ENCODE assay signal across 8 mouse cellular contexts in the genomic region with DNA sequence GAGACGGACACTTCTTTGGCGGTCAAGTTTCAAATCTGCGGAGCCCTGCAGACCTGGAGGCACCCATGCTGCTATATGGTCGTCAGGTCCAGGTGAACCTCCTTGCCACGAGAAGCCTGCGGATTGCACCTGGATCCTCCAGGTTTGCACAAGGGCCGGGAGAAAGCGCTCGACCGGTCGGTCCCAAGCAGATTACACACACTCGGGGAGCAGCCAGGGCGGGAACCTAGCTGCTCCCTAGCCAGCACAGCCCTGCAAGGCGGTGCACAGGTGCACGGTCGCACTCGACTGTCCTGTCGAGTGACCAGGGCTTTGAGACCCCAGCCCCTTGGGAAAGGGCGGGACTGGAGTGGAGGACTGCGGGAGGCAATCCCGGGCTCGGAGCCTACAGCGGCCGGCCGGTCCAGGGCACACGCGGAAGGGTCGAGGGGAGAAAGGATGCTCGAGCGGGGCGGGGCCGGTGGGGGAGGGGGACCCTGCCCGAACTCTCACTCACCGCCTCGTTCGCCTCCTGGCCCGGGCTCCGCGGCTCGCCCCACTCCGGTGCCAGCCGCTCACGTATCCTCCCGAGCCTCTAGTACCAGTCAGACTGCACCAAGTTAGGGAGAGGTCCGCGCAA. TPM values are rescaled to one million over a fixed set of nuclear protein-coding genes. Genes with fewer than 3 reads are reported as not detected.
A peak's percentile ranks its signal among the peaks of the same experiment; 100 is the strongest.
DNase-seq lines count a peak whose midpoint lies in the region; ATAC-seq and TF ChIP-seq lines count a peak whose summit lies in the region.

No protein-coding gene starts in this region.

- DNase-seq in cerebellum, adult 2 months, result peak; percentile 48 to 62
- DNase-seq in cerebellum, postnatal 14 days, result no peak
- DNase-seq in thymus, adult 2 months, result no peak
- no peak for DNase-seq in thymus, postnatal 4 days
- DNase-seq in forebrain, embryonic 11.5 days (ENCODE audit: low spot score), result no peak

- peak overlapping the region; percentile 79 for H3K9ac ChIP-seq in forebrain, embryonic 11.5 days (ENCODE audit: low read length)
- H3K9ac ChIP-seq in kidney, embryonic 16.5 days (replicated peaks; ENCODE audit: low read length), result peak overlapping the region; percentile 94
- peak overlapping the region; percentile 94 for H3K9ac ChIP-seq in midbrain, embryonic 13.5 days (replicated peaks)

- under 1% methylated on average over 44 of the region's 46 CpGs for WGBS in cerebellum, adult 2 months
- under 1% methylated on average over 46 of the region's 46 CpGs for WGBS in thymus, adult 2 months
- WGBS in forebrain, embryonic 11.5 days, result under 1% methylated on average over 40 of the region's 46 CpGs
- WGBS in kidney, embryonic 16.5 days, result 0% methylated on average over 27 of the region's 46 CpGs
- under 1% methylated on average over 46 of the region's 46 CpGs for WGBS in midbrain, embryonic 13.5 days

- H3K27me3 ChIP-seq in cerebellum, adult 2 months (ENCODE audit: control insufficient read depth, insufficient read depth, low read length), result no peaks in the 10 kb centered on the region
- H3K27me3 ChIP-seq in thymus, adult 2 months (ENCODE audit: control insufficient read depth, insufficient read depth, low read length), result no peaks in the 10 kb centered on the region
- H3K27me3 ChIP-seq in forebrain, embryonic 11.5 days (ENCODE audit: control insufficient read depth, insufficient read depth, low read length), result no peaks in the 10 kb centered on the region
- H3K27me3 ChIP-seq in kidney, embryonic 16.5 days (ENCODE audit: insufficient read depth, low read length), result no peaks in the 10 kb centered on the region
- no peaks in the 10 kb centered on the region for H3K27me3 ChIP-seq in midbrain, embryonic 13.5 days

- ATAC-seq in forebrain, embryonic 11.5 days (replicated peaks; ENCODE audit: low FRiP score), result peak; percentile 72
- ATAC-seq in kidney, embryonic 16.5 days (ENCODE audit: low FRiP score, low TSS enrichment), result no peak
- ATAC-seq in midbrain, embryonic 13.5 days, result no peak
- ATAC-seq in inflammation-experienced regulatory T-cells, adult 6 months, result no peak

- peak overlapping the region; percentile 82 for H3K4me3 ChIP-seq in cerebellum, adult 2 months (replicated peaks; ENCODE audit: insufficient read depth, low read depth, low read length)
- peak overlapping the region; percentile 89 for H3K4me3 ChIP-seq in thymus, adult 2 months (ENCODE audit: control insufficient read depth, insufficient read depth, low read length)
- H3K4me3 ChIP-seq in forebrain, embryonic 11.5 days (ENCODE audit: low read depth, low read length), result peak overlapping the region; percentile 67
- H3K4me3 ChIP-seq in kidney, embryonic 16.5 days (ENCODE audit: low read length), result peak overlapping the region; percentile 98
- H3K4me3 ChIP-seq in midbrain, embryonic 13.5 days (replicated peaks), result peak overlapping the region; percentile 96

- peak overlapping the region; percentile 72 for H3K4me2 ChIP-seq in forebrain, embryonic 11.5 days (ENCODE audit: low read depth, low read length, severe bottlenecking)
- H3K4me2 ChIP-seq in kidney, embryonic 16.5 days (replicated peaks; ENCODE audit: low read depth, low read length), result peak overlapping the region; percentile 95
- peak overlapping the region; percentile 68 for H3K4me2 ChIP-seq in midbrain, embryonic 13.5 days (replicated peaks)

- H3K27ac ChIP-seq in cerebellum, adult 2 months (ENCODE audit: insufficient read depth, low read length), result no peak overlapping the region
- H3K27ac ChIP-seq in thymus, adult 2 months (ENCODE audit: control insufficient read depth, insufficient read depth, low read length), result no peak overlapping the region
- peak overlapping the region; percentile 62; the same call in 1 of the 2 replicates for H3K27ac ChIP-seq in forebrain, embryonic 11.5 days (ENCODE audit: low read depth, low read length)
- peak overlapping the region; percentile 70; the same call in 1 of the 2 replicates for H3K27ac ChIP-seq in kidney, embryonic 16.5 days (ENCODE audit: low read length)
- H3K27ac ChIP-seq in midbrain, embryonic 13.5 days, result peak overlapping the region; percentile 83

- TF ChIP-seq CTCF in cerebellum, adult 2 months (IDR thresholded peaks at IDR 0.05; ENCODE audit: borderline replicate concordance, insufficient read depth, low read depth, low read length), result no peak
- no peak for TF ChIP-seq CTCF in thymus, adult 2 months (IDR thresholded peaks at IDR 0.05; ENCODE audit: borderline replicate concordance, control insufficient read depth, extremely low read depth, insufficient read depth, low read length, poor library complexity)

- TF ChIP-seq POLR2A in cerebellum, adult 2 months (IDR thresholded peaks at IDR 0.05; ENCODE audit: borderline replicate concordance, insufficient read depth, low read length), result no peak
- TF ChIP-seq POLR2A in thymus, adult 2 months (IDR thresholded peaks at IDR 0.05; ENCODE audit: control insufficient read depth, extremely low read depth, insufficient read depth, low read length, poor library complexity), result no peak

- no peaks in the 10 kb centered on the region for H3K9me3 ChIP-seq in forebrain, embryonic 11.5 days (ENCODE audit: control insufficient read depth, low read length)
- no peaks in the 10 kb centered on the region for H3K9me3 ChIP-seq in kidney, embryonic 16.5 days (ENCODE audit: low read length)
- no peaks in the 10 kb centered on the region for H3K9me3 ChIP-seq in midbrain, embryonic 13.5 days

- peaks cover 4% of the 10 kb centered on the region; the same call in 1 of the 2 replicates for H3K4me1 ChIP-seq in cerebellum, adult 2 months (ENCODE audit: control insufficient read depth, insufficient read depth, low read length)
- peaks cover 7% of the 10 kb centered on the region for H3K4me1 ChIP-seq in thymus, adult 2 months (replicated peaks; ENCODE audit: control insufficient read depth, insufficient read depth, low read length)
- H3K4me1 ChIP-seq in forebrain, embryonic 11.5 days (replicated peaks; ENCODE audit: control insufficient read depth, insufficient read depth, low read length), result no peaks in the 10 kb centered on the region; the same call in 1 of the 2 replicates
- H3K4me1 ChIP-seq in kidney, embryonic 16.5 days (ENCODE audit: insufficient read depth, low read length), result peaks cover 27% of the 10 kb centered on the region
- peaks cover 20% of the 10 kb centered on the region for H3K4me1 ChIP-seq in midbrain, embryonic 13.5 days (replicated peaks)

- no peaks in the 10 kb centered on the region for H3K36me3 ChIP-seq in thymus, adult 2 months (ENCODE audit: control insufficient read depth, insufficient read depth, low read length)
- no peaks in the 10 kb centered on the region for H3K36me3 ChIP-seq in forebrain, embryonic 11.5 days (ENCODE audit: control insufficient read depth, insufficient read depth, low read length)
- no peaks in the 10 kb centered on the region for H3K36me3 ChIP-seq in kidney, embryonic 16.5 days (ENCODE audit: insufficient read depth, low read length)
- H3K36me3 ChIP-seq in midbrain, embryonic 13.5 days, result peaks cover 11% of the 10 kb centered on the region; the same call in 1 of the 2 replicates

RNA-seq across cellular contexts. Expression of a gene that starts 0.4 kb away (rescaled TPM):
- polyA plus RNA-seq in cerebellum, adult 2 months (2012; rRNA removed), result 20.0 and 20.8 TPM in 2 replicates
- polyA plus RNA-seq in thymus, adult 2 months (2012; rRNA removed), result 114 and 127 TPM in 2 replicates
- polyA plus RNA-seq in forebrain, embryonic 11.5 days (2014; fragmentation: Nextera tagmentation; extraction: Ambion mirVana), result 29.7 and 30.5 TPM in 2 replicates
- polyA plus RNA-seq in kidney, embryonic 16.5 days (2015; fragmentation: Nextera tagmentation; extraction: Ambion mirVana), result 22.6 and 28.3 TPM in 2 replicates
- polyA plus RNA-seq in midbrain, embryonic 13.5 days (2015; fragmentation: Nextera tagmentation; extraction: Ambion mirVana), result 21.6 and 32.0 TPM in 2 replicates
- 10 to 100 TPM; 47.3 to 66.5 (median 48.1) TPM for polyA plus RNA-seq in inflammation-experienced regulatory T-cells, adult 6 months (2017; shearing (Covaris generic))

RNA-seq across cellular contexts. Expression of a gene that starts 45.2 kb away (rescaled TPM):
- 3.6 and 4.1 TPM in 2 replicates for polyA plus RNA-seq in cerebellum, adult 2 months (2012; rRNA removed)
- polyA plus RNA-seq in thymus, adult 2 months (2012; rRNA removed), result 0.18 TPM in 1 of 2 replicates, not detected in the other
- 0.49 TPM in 1 of 2 replicates, not detected in the other for polyA plus RNA-seq in forebrain, embryonic 11.5 days (2014; fragmentation: Nextera tagmentation; extraction: Ambion mirVana)
- 0.99 and 1.3 TPM in 2 replicates for polyA plus RNA-seq in kidney, embryonic 16.5 days (2015; fragmentation: Nextera tagmentation; extraction: Ambion mirVana)
- polyA plus RNA-seq in midbrain, embryonic 13.5 days (2015; fragmentation: Nextera tagmentation; extraction: Ambion mirVana), result 2.1 and 2.5 TPM in 2 replicates
- not detected for polyA plus RNA-seq in inflammation-experienced regulatory T-cells, adult 6 months (2017; shearing (Covaris generic))

Comparison
In these comparisons a context has a peak if more than half of its experiments do, and no peak if none do; other contexts are left out.
1. DNase-seq: peak in cerebellum, adult 2 months (2 of 2); none in cerebellum, postnatal 14 days (0 of 2), thymus, adult 2 months (single experiment), thymus, postnatal 4 days (single experiment) and forebrain, embryonic 11.5 days (single experiment).
2. H3K27ac ChIP-seq: peak in forebrain, embryonic 11.5 days (single experiment), kidney, embryonic 16.5 days (single experiment) and midbrain, embryonic 13.5 days (single experiment); none in cerebellum, adult 2 months (single experiment) and thymus, adult 2 months (single experiment).
3. Peak in every context shown above with its lines, with median percentiles within 50 percentile points of each other: H3K4me3 ChIP-seq, H3K4me2 ChIP-seq and H3K9ac ChIP-seq.